Mouse (Mus musculus) ovary, adult 18-20 months (tissue): ENCODE data around the gene Gm9508.
"Not testable (repeated sequence)": the region's sequence is repeated elsewhere in the genome, so short reads cannot be mapped to it uniquely, and the experiment has no call there.

ENCODE experiments used
- DNase-seq: peaks from one replicate; pipeline ENCODE4 v3.0.0; 2022; ENCODE audit warnings: low spot score, mixed read lengths

Gm9508 gene

DNA sequence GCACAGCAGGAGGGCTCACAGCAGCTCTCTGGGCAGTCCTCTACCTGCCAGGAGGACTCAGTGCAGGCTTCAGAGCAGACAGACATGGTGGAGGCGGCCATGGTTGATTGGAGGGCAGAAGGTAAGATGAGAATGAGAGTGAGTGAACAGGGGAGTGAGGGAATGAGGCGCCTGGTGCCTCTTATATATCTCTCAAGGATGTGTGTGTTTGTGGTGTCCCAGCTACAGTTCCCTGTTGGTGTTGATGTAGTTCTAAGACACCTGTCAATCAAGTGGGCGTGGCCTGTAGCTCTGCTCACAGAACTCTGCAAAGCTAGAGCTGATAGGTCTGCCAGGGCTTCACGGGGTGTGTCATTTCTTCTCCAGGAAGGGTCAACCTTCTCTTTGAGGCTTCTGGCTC, at the start of gene Gm9508:
TSS of gene Gm9508 (minus strand) at position 101 of the 400 bp plus-strand sequence.
- no peak for DNase-seq

DNA sequence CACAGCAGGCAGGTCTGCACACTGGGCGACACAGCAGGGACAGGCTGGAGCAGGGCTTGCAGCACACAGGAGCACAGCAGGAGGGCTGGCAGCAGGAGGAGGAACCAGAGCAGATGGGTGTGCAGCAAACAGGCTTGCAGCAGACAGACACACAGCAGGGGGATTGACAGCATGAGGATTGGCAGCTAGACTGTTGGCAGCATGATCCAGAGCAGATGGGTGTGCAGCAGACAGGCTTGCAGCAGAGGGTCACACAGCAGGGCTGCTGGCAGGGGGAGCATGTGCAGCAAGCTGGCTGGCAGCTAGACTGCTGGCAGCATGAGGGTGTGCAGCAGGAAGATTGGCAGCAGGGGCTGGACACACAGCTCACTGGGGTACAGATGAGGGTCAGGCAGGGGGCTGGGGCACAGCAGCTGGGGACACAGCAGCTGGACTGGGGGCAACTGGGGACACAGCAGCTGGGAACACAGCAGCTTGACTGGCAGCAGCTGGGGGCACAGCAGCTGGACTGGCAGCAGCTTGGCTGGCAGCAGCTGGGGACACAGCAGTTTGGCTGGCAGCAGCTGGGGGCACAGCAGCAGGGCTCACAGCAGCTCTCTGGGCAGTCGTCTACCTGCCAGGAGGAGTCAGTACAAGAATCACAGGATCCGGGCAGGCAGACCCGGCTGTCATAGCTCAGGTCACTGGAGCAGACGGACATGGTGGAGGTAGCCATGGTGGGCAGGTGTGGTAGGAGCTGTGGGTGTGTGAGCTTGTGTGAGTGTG, 45.1 kb upstream of the Gm9508 start, which contains the start of gene Gm18596:
TSS of gene Gm18596 (minus strand) at position 715 of the 765 bp plus-strand sequence.
- DNase-seq = not testable (repeated sequence)

DNA sequence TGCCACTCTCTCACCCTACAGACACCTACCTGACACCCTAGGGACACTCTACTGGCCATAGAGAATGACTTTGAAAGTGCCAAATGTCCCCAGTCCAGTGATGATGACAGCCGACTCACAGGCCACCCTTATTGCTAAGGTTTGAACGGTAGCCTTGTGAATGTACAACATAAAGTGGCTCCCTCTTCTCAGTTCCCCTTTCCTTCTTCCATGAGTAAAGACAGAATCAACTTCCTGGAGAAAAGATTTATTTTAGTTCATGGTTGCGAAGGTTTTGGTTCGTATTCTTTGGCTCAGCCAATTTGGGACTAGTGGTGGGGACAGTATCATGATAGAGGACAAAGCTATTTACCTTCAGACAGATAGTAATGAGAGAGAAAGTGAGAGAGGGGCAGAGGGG, 41.9 kb upstream of the Gm9508 start:
- DNase-seq = no peak

DNA sequence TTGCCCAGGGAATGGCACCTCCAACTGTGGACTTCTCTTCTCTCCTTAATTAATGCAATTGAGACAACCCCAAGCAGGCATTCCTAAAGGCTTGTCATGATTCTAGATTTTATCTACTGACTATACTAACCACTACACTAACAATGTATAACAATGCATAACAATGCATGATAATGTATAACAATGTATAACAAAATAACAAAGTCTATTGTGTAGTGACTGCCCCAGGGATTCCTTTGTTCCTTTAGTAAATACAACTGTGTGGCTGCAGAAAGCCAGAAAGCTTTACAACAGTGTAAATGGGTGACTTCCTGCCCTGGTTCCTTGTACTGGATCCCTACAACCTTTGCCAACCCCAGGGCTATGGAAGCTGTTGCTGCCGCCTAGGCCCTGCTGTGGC, 38.9 kb upstream of the Gm9508 start:
- DNase-seq = no peak

DNA sequence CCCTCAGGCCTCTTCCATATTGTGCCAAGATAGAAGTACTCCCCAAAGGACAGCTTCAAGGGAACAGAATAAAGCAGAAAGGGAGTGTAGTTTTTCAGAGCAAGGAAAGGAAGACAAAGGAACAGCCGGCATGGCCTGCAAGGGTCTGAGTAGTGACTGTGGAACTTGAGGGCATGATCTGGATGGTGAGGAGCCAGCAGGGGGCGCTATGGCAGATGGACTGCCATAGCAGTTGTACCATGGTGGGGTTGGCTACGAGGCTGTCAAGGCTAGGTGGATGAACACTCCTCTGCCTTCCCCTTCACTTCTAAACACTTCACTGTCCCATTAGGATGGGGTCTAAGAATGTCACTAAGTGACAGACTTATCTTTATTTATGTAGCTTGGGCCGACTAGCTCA, 32.2 kb upstream of the Gm9508 start:
- no peak for DNase-seq

DNA sequence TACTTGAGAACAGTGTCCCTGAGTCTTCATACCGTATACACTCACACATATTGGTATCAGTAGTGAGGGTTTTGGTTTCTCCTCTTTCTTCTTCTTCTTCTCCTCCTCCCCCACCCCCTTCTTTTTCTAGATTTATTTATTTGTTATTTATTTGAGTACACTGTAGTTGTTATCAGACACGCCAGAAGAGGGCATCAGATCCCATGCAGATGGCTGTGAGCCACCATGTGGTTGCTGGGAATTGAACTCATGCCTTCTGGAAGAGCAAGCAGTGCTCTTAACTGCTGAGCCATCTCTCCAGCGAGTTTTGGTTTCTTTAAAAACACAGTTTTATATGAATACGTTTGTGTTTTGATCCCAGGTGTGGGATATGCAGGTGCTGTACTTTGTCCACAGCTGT, 31.2 kb upstream of the Gm9508 start:
- DNase-seq = no peak

DNA sequence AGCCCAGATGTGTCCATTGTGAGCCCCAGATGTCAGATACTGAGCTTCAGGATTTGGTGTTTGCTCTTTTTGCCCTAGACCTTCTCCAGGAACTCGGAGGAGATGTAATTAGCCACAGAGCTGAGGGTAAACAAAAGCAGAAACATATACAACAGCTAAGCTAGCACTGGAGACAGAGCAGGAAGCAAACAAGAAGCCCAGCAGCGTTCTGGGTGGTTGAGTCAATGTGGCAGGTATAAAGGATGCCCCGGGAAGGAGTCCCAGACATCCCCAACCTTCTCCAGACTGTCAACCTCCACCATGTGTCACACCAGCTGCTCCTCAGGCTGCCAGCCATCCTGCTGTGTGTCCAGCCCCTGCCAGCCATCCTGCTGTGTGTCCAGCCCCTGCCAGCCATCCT, 29.2 kb upstream of the Gm9508 start, which contains the start of gene Gm10100:
TSS of gene Gm10100 (plus strand) at position 301 of the 400 bp plus-strand sequence.
- DNase-seq = no peak

DNA sequence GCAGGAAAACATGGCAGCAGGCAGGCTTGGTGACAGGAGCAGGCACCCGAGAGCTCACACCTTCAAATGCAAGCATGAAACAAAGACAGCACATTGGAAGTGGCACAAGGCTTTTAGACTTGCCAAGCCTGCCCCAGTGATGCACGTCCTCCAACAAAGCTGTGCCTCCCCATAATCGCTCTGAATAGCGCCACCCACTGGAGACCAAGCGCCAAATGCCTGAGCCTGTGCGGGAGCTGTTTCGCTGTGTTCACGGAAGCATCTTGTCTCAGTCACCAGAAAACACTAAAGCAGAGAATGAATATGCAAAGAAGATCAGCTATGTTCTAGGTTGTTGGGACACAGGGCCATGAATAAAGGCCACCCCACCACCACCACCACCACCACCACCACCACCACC, 27.8 kb upstream of the Gm9508 start:
- no peak for DNase-seq

DNA sequence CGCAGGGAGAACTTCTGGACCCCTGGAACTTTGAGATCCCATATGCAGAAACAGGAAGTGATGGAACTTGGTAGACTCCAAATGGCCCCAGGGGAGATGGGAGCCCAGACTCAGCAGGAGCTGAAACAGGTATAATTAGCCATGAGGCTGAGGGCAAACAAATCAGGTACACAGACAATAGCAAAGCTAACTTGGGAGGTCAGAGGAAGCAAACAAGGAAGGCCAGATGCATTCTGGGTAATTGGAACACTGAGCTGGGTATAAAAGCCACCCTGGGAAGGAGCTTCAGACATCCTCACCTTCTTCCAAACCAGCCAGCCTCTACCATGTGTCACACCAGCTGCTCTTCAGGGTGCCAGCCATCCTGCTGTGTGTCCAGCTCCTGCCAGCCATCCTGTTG, 23.3 kb upstream of the Gm9508 start, which contains the start of gene Krtap12-1:
TSS of gene Krtap12-1 (plus strand) at position 301 of the 400 bp plus-strand sequence.
- not testable (repeated sequence) for DNase-seq

DNA sequence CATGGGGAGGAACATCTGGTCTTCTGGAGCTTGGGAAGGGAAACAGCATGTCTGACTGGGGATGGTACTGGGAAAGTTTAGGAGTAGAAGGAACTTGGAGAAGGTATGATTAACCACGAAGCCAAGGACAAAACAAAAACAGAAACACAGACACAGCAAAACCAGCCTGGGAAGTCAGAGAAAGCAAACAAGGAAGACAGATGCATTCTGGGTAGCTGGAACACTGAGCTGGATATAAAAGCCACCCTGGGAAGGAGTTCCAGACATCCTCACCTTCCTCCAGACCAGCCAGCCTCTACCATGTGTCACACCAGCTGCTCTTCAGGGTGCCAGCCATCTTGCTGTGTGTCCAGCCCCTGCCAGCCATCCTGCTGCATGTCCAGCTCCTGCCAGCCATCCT, 18.5 kb upstream of the Gm9508 start, which contains the start of gene Gm10142:
TSS of gene Gm10142 (plus strand) at position 301 of the 400 bp plus-strand sequence.
- no peak for DNase-seq

DNA sequence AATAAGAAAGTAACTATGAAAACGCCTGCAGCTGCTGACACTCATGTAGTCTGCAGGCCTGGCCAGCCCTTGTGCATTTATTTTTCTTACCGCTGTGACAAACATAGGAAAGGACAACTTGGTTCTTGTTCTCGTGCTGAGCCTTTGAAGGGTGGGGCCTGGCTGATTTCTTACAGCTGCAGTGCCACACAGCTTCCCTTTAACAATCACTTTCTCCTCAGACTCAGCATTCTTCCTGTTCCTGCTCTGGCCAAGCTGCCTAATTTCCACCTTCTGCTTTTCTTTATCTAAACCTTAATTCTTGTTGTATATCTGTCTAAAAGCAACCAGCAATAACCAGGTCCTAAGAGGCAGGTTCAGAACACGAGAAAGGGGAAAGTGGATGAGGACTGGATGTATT, 16.7 kb upstream of the Gm9508 start:
- DNase-seq = no peak

DNA sequence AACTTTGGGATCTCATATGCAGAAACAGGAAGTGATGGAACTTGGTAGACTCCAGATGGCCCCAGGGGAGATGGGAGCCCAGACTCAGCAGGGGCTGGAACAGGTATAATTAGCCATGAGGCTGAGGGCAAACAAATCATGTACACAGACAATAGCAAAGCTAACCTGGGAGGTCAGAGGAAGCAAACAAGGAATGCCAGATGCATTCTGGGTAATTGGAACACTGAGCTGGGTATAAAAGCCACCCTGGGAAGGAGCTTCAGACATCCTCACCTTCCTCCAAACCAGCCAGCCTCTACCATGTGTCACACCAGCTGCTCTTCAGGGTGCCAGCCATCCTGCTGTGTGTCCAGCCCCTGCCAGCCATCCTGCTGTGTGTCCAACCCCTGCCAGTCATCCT, 14.1 kb upstream of the Gm9508 start, which contains the start of gene Gm10024:
TSS of gene Gm10024 (plus strand) at position 301 of the 400 bp plus-strand sequence.
- DNase-seq = not testable (repeated sequence)

DNA sequence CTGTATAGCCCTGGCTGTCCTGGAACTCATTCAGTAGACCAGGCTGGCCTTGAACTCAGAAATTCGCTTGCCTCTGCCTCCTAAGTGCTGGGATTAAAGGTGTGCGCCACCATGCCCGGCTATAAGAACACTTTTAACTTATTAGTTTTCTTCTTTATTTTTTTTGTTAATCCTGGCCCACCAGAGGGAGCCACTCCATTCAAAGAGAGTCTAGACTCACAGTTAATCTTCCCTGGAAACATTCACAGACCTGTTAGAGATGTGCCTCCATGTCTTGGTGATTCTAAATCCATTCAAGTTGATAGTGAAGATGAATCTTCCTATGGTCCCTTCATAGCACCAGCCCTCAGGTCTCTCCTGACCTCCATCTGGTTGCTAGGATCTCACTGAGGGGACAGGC, 12.8 kb upstream of the Gm9508 start:
- no peak for DNase-seq

DNA sequence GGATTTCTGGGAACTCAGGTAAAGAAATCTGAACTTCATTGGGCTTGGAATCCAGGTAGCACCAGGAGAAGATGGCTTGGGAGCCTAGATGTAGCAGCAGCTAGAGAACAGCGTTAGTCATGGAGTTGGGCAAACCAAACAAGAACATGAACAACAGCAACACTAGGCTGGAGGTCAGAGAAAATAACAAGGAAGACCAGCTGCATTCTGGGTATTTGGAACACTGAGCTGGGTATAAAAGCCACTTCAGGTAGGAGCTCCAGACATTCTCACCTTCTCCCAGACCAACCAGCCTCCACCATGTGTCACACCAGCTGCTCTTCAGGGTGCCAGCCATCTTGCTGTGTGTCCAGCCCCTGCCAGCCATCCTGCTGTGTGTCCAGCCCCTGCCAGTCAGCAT, 9.3 kb upstream of the Gm9508 start, which contains the start of gene Gm10272:
TSS of gene Gm10272 (plus strand) at position 301 of the 400 bp plus-strand sequence.
- no peak for DNase-seq

DNA sequence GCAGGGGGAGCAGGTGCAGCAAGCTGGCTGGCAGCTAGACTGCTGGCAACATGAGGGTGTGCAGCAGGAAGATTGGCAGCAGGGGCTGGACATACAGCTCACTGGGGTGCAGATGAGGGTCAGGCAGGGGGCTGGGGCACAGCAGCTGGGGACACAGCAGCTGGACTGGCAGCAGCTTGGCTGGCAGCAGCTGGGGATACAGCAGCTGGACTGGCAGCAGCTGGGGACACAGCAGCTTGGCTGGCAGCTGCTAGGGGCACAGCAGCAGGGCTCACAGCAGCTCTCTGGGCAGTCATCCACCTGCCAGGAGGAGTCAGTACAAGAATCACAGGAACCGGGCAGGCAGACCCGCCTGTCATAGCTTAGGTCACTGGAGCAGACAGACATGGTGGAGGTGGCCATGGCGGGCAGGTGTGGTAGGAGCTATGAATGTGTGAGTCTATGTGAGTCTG, 6.7 kb downstream of the Gm9508 start, which contains the start of gene Gm19402:
TSS of gene Gm19402 (minus strand) at position 402 of the 452 bp plus-strand sequence.
- DNase-seq = not testable (repeated sequence)

DNA sequence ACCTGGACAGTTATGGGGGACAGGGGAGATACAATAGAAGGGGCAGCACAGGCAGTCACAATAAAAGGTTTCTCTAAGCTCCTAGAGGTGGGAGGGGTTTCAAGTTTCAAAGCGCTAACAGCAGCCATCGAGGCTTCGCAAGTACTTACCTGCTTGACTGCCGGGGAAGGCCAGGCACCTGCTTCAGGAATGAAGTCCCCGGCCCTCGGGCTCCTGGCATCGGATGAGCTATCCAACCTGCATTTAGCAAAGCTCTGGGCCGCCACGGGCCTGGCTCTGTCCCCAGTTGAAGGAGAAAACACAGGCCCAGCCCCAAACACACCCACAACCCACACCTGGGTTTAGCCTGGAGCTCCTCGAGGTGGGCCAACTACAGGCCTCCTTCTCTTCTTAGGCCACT, 10.0 kb downstream of the Gm9508 start:
- no peak for DNase-seq

DNA sequence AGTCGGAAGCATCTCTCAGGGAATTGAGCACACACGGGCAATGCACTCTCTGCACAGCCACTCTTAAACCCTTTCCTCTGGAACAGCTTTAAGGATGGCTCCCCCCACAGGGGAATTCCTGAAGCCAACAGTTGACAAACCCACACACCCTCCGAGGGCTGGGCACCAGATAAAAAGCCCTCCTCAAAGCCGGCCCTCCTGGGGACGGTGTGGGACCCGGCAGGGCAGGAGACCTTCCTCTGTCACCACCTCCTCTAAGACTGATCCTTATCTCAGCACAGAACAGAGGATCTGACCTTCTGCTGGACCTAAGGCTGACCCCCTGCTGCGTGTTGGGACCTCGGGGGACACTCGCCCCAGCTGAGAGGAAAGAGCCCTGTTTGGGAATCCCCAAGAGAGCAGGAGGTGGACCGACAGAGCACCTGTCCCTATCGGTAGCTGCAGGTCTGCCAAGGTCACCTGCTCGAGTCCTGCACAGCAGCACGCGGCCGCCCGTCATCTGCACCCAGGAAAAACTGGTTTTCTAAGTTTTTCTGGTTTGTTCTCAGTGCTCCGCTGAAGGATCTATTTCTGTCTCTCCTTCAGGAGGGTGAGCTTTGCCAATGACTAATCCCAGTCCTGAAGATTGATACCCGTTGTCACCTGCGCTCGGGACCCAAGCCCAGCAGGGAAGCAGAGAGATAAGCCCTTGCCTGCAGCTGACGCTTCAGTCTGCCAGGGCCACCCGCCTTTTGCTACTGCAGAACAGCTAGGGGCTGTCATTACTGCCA, 11.0 kb downstream of the Gm9508 start, which contains the start of gene Tspear:
TSS of gene Tspear (plus strand) at position 675 of the 770 bp plus-strand sequence.
- no peak for DNase-seq

DNA sequence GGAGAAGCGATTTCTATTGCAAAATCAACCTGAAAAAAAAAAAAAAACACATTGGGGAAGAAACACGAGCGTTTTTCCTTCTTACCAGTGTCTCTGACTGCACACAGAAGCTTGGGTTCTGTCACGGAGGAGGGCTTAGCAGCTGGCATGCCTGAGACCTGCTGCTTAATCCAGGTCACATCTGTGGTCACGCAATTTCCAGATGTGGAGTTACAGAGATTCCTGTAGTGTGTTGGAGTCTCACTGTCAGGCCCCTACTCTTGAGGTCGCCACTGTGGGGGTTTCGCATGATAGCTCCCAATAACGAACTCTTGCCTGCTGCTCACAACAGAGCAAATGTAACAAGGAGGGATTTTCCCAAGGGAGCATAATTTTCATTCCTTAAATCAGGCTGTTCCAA, 12.9 kb downstream of the Gm9508 start:
- DNase-seq = no peak

DNA sequence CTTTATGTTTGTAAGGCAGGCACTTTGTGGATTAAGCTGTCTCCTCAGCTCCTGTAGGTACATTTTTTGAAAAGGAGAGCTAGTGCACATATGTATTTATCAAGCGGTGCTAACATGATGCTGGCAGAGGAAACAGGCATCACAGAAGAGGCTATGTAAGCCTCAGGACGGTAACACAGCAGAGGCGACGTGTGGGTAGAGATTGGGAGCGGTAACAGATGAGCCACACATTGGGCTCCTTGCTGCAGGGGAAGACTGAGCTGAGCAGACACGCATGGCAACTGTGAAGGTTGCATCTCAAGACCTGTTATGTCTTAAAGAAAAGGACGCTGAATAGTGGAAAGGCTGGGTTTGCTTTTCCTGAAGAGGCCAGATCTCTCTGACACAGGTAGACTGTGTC, 14.0 kb downstream of the Gm9508 start:
- DNase-seq = no peak

DNA sequence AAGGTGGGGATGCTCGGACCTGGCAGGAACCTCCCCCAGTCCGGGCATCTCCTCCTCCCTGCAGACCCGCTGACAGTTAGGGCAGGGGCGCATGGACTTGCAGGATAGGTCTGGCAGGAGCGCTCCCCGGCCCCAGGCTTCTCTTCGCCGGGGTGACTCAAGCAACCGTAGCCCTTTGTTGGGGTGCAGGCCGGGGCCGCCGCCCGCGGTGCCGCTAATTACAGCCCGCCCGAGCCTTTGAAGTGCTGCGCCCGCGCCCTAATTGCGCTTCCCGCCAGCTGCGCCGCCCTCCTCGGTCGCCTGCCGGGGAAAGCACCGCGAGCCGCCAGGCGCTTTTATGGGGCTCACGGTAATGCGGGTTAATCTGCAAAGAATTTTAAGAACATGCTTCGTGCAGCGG, 19.5 kb downstream of the Gm9508 start:
- DNase-seq = no peak

DNA sequence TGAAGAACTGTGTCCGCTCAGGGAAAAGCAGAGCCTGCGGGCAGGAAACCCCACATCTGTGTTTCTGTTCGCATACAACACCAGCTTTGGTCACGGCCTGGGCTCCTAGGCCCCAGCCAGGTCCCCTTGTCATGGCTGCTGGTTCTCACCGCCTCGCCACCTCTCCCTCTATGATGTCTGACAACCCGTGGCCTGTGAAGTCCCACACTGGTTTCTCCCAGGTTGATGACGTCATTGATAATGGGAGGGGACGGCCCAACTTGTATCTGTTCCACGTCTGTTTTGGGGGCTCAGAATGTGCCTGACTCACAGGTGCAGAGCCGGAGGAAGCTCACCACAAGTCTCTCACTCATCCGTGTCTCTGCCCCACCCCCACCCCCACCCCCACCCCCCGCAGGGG, 23.3 kb downstream of the Gm9508 start:
- DNase-seq = no peak

DNA sequence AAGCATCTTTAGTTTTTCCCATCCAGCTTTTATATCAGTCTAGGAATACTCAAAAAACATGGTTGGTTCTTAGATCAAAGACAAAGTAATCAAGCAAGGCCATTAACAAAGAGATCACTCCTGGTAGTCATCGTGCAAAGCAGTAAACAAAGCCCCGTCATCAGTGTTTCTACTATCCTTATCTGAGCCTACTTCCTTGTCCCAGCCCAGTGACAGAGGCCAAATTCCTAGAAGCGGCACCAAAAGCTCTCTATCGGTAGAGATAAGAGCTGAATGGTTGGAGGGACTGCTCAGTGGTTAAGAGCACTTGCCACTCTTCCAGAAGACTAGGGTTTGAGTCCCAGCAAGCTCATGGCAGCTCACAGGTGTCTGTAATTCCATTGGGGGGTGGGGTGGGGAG, 25.5 kb downstream of the Gm9508 start:
- DNase-seq = no peak

DNA sequence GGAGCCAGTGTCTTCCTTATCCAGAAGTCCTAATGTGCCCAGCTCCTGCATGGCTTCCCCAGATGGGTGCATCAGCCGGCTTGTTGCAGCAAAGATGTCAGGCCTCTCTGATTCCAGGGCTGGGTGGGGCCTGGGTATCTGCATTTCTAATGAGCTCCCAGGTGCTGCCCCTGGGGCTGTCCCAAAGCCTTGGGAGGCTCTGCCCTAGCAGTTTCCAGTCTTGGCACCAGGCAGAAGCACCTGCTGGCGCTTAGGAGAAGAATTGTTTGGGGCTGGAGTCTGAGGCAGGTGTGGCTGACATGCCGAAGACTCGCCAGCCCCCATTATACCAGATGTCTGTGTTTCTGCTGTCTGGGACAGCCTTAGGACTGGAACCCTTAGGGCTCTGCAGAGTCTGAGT, 26.3 kb downstream of the Gm9508 start:
- DNase-seq = no peak
